Mouse (Mus musculus) lung, embryonic 16.5 days (tissue): ENCODE data around the gene Fam240a. TPM values are rescaled to one million over a fixed set of nuclear protein-coding genes. Genes with fewer than 3 reads are reported as not detected.
A peak's percentile ranks its signal among the peaks of the same experiment; 100 is the strongest.

Source experiments
- ATAC-seq: fragments of 200-750 bp; cut with Nextera tagmentation; 2 replicates; pipeline ENCODE4 v1.8.0; 2017; ENCODE audit warnings: low read depth, mild to moderate bottlenecking, moderate library complexity
- H3K27ac ChIP-seq: fragments of 300-500 bp; sonication (generic); 2 replicates; pipeline ENCODE4 v1.5.1; 2014; ENCODE audit warnings: mild to moderate bottlenecking, control low read depth, low read length
- H3K27me3 ChIP-seq: fragments of 300-500 bp; sonication (generic); 2 replicates; pipeline ENCODE4 v1.6.1; 2014; ENCODE audit warnings: low read depth, low read length, mixed read lengths; ENCODE audit not compliant: control insufficient read depth, insufficient read depth
- H3K36me3 ChIP-seq: fragments of 300-500 bp; sonication (generic); 2 replicates; pipeline ENCODE4 v1.6.1; 2014; ENCODE audit warnings: low read length; ENCODE audit not compliant: control insufficient read depth, insufficient read depth
- H3K4me1 ChIP-seq: fragments of 300-500 bp; sonication (generic); replicated peaks from 2 replicates; pipeline ENCODE4 v1.6.1; 2014; ENCODE audit warnings: low read length, mixed read lengths; ENCODE audit not compliant: control insufficient read depth, insufficient read depth
- H3K4me2 ChIP-seq: fragments of 300-500 bp; sonication (generic); 2 replicates; pipeline ENCODE4 v1.6.1; 2014; ENCODE audit warnings: low read depth, low read length, control low read depth
- H3K4me3 ChIP-seq: fragments of 300-500 bp; sonication (generic); 2 replicates; pipeline ENCODE4 v1.5.1; 2014; ENCODE audit warnings: mild to moderate bottlenecking, low read length, control low read depth
- H3K9ac ChIP-seq: fragments of 300-500 bp; sonication (generic); 2 replicates; pipeline ENCODE4 v1.6.1; 2014; ENCODE audit warnings: low read length, control low read depth
- H3K9me3 ChIP-seq: fragments of 300-500 bp; sonication (generic); 2 replicates; pipeline ENCODE4 v1.6.1; 2016; ENCODE audit warnings: low read length; ENCODE audit not compliant: control insufficient read depth
- WGBS: fragments of 180-500 bp; shearing (Covaris S2); extraction: QIAGEN DNeasy Blood & Tissue Kit; methylation state at CpG from one replicate; pipeline ENCODE4 v1.1.7; 2014; 5-methylcytosine and 5-hydroxymethylcytosine counted together
- microRNA-seq: library from miRNA; unstranded; fragments of <30 nt; microRNA quantifications from one replicate; pipeline ENCODE4, GENCODE M21; 2016
- polyA plus RNA-seq: library from polyadenylated mRNA; unstranded; fragments of >200 nt; fragmentation: Nextera tagmentation; extraction: Ambion mirVana; gene quantifications from 2 replicates; pipeline ENCODE4 v1.2.1, GENCODE M21; 2015

Fam240a gene
- polyA plus RNA-seq, 1 experiment from 2014 or later: not detected

DNA sequence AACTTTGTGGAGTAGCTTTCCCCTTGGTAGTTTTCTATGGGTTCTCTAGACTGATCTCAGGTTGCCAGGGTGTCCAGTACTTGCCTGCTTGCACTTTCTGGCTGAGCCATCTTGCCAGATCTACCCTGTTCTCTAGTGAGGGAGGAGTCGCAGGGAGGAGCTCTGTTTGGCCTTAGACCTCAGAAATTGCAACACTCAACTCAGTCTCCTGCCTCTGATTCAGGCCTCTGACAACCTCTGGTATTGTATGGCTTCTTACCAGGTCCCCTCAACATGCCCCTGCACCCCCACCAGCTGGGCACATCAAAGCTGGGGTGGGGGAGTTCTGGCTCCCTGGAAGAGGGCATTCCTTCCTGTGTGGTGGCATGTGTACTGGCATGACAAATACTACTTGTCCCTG lies 39.3 kb downstream of the Fam240a start:
- WGBS: 79% methylated on average over 1 of the region's 1 CpGs
- Histone ChIP-seq H3K4me1 (peaks cover 35% of the 10 kb centered on the region), H3K4me3 (no peak overlapping the region), H3K36me3 (no peaks in the 10 kb centered on the region), H3K4me2 (no peak overlapping the region), H3K9me3 (no peaks in the 10 kb centered on the region), H3K27ac (no peak overlapping the region), H3K9ac (no peak overlapping the region), H3K27me3 (peaks cover 15% of the 10 kb centered on the region; the same call in 1 of the 2 replicates)
- no peak for ATAC-seq

DNA sequence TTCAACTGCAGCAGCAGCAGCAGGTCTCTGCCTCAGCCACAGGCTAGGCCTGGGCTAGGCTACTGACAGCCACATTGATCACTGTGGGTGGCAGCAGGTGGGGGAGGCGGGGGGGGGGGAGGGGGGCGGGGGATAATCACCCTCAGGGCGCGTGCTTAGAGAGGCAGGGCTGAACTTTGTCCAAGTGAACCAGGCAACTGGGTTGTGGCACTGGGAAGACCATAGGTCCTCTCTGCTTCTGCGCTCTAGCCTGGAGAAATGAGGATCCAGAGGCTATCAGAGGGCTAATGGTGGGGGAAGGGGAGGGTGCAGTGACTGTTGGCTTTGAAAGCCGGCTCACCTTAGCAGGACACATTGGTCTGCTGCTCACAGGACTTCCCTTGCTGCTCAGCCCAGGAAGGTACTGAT lies 41.4 kb downstream of the Fam240a start:
- peaks cover 19% of the 10 kb centered on the region for H3K4me1 ChIP-seq
- H3K4me2 ChIP-seq: no peak overlapping the region
- ATAC-seq: no peak
- H3K27me3 ChIP-seq: peaks cover 15% of the 10 kb centered on the region; the same call in 1 of the 2 replicates
- no peaks in the 10 kb centered on the region for H3K9me3 ChIP-seq
- no peak overlapping the region for H3K9ac ChIP-seq
- WGBS: 28% methylated on average over 4 of the region's 6 CpGs
- H3K27ac ChIP-seq: no peak overlapping the region
- no peaks in the 10 kb centered on the region for H3K36me3 ChIP-seq
- no peak overlapping the region for H3K4me3 ChIP-seq

DNA sequence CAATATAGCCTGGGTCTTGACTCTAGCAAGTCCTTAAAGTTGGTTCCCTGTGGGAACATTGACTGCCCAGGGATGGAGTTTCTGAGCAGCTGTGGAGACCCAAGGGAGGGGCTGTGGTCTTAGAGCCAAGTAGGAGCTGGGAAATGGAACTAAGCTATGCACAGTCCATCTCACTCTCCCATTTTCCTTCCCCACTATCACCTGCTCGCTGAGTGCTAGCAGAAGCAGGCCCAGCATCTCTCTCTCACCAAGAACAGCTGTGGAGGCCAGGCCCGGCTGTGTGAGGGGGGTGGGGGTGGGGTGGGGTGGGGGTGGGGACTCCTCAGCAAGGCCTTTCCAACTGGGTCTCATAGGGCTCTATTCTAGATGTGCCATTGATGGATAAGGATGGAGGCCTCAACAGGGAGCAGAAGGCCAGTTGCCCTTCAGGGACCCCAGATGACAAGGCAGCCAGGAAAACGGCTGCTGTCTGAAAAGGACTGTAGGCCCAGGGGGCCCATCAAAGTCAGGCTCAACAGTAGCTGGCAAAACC lies 41.9 kb downstream of the Fam240a start:
- peaks cover 17% of the 10 kb centered on the region for H3K4me1 ChIP-seq
- H3K27me3 ChIP-seq: peaks cover 15% of the 10 kb centered on the region; the same call in 1 of the 2 replicates
- no peaks in the 10 kb centered on the region for H3K9me3 ChIP-seq
- no peak overlapping the region for H3K4me2 ChIP-seq
- no peak overlapping the region for H3K9ac ChIP-seq
- no peaks in the 10 kb centered on the region for H3K36me3 ChIP-seq
- no peak overlapping the region for H3K27ac ChIP-seq
- WGBS: 26% methylated on average over 3 of the region's 3 CpGs
- ATAC-seq: no peak
- no peak overlapping the region for H3K4me3 ChIP-seq

DNA sequence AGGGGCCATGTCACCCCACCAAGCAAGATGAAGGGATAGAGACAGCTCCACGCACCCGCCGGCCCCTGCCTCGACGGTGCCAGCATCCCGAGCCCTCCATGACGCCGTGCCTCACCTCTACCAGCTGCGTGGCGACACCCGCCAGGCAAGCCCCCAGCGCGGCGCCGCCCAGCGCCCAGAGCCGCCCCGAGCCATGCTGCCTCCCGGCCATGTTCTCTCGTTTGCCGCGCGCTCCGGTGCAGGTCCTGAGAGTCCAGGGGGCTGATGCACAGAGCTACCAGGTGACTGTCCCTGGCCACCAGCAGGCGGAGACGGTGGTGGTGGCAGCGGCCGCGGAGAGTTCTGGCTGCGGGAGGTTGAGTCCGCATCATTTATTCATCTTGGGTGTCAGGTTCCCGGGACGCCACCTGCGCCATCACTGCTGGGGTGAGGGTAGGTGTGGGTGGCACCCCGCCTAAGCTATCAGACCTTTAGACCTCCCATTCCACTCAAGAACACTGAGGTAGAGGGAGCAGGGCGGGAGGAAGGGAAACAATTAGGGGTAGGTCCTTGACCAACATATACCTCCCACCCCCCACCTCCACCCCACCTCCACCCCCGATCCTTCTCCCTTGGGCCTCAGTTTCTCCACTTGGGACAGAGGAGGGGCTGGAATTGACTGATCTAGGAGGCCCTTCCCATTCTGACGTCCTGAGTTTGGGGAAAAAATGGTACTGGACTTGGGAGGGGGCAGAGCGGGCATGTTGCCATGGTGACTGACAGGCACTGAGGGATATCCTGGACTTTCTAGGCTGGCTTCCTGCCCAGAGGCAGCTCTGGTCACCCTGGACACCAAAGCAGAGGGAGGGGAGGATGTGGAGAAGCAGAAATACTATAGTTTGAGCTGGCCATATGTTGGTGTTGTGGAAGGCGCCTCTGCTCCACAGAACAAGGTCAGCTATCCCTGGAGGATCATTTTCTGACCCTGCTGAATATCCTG lies 42.7 kb downstream of the Fam240a start:
- Histone ChIP-seq H3K4me3 (peak overlapping the region; percentile 32), H3K9ac (0 out of 2 replicates have a peak overlapping the region, but pooled peaks have one; percentile 21), H3K9me3 (no peaks in the 10 kb centered on the region), H3K27me3 (peaks cover 15% of the 10 kb centered on the region; the same call in 1 of the 2 replicates), H3K4me2 (peak overlapping the region; percentile 41), H3K36me3 (no peaks in the 10 kb centered on the region), H3K4me1 (peaks cover 11% of the 10 kb centered on the region), H3K27ac (no peak overlapping the region)
- 7% methylated on average over 40 of the region's 40 CpGs for WGBS
- peak; percentile 67; the same call in 1 of the 2 replicates for ATAC-seq

- H3K4me3 ChIP-seq: no peak overlapping the region
- H3K36me3 ChIP-seq: no peaks in the 10 kb centered on the region
- peaks cover 15% of the 10 kb centered on the region; the same call in 1 of the 2 replicates for H3K27me3 ChIP-seq
- H3K9me3 ChIP-seq: no peaks in the 10 kb centered on the region
- H3K9ac ChIP-seq: no peak overlapping the region
- no peak for ATAC-seq
- H3K4me1 ChIP-seq: peaks cover 7% of the 10 kb centered on the region
- 18% methylated on average over 7 of the region's 7 CpGs for WGBS
- no peak overlapping the region for H3K4me2 ChIP-seq
- no peak overlapping the region for H3K27ac ChIP-seq
Measured at GRCm38 (mm10) chr9:110871030-110871429, 45.6 kb downstream of the Fam240a start.

Small RNAs within 50 kb of the gene (microRNA-seq; reads per million reads assigned to microRNA genes)
- not detected for gene Gm24269

Other genes starting within 250 kb of the Fam240a start
- 10.6 and 13.9 TPM in 2 replicates for gene Myl3, start 175.0 kb downstream of the Fam240a start, polyA plus RNA-seq
- gene Pth1r, start 169.7 kb downstream of the Fam240a start, polyA plus RNA-seq: 60.3 and 61.6 TPM in 2 replicates
- gene Prss42, start 118.7 kb downstream of the Fam240a start, polyA plus RNA-seq: not detected in 2 replicates
- gene Prss44, start 102.9 kb downstream of the Fam240a start, polyA plus RNA-seq: not detected in 2 replicates
- gene Prss43, start 90.2 kb downstream of the Fam240a start, polyA plus RNA-seq: not detected in 2 replicates
- gene Prss45, start 82.3 kb downstream of the Fam240a start, polyA plus RNA-seq: not detected in 2 replicates
- not detected in 2 replicates for gene Prss46, start 72.4 kb downstream of the Fam240a start, polyA plus RNA-seq
- not detected in 2 replicates for gene Prss50, start 58.9 kb downstream of the Fam240a start, polyA plus RNA-seq
- 9.0 and 9.7 TPM in 2 replicates for gene Als2cl, start 37.0 kb downstream of the Fam240a start, polyA plus RNA-seq
- 1.5 and 1.6 TPM in 2 replicates for gene Tmie, start 36.7 kb downstream of the Fam240a start, polyA plus RNA-seq
- gene Tdgf1, start 29.3 kb upstream of the Fam240a start, polyA plus RNA-seq: not detected in 2 replicates
- 0.83 and 1.1 TPM in 2 replicates for gene Lrrc2, start 34.7 kb upstream of the Fam240a start, polyA plus RNA-seq
- 1.4 and 1.9 TPM in 2 replicates for gene Rtp3, start 73.7 kb upstream of the Fam240a start, polyA plus RNA-seq
- 3.2 and 5.4 TPM in 2 replicates for gene Ltf, start 102.4 kb upstream of the Fam240a start, polyA plus RNA-seq
- gene Ccrl2, start 140.7 kb upstream of the Fam240a start, polyA plus RNA-seq: 6.7 and 8.2 TPM in 2 replicates
- gene Lrrfip2, start 200.7 kb upstream of the Fam240a start, polyA plus RNA-seq: 42.1 and 43.1 TPM in 2 replicates